Mouse (Mus musculus) myocyte (in vitro differentiated cells): ENCODE results near the gene Arglu1.

Source experiments
- MYOG ChIP-seq, 3 experiments: IDR thresholded peaks; one replicate each; pipeline ENCODE4 v1.6.1; 2011; ENCODE audit warnings: control low read depth in 2 of 3, low read depth in 2 of 3, mild to moderate bottlenecking in 2 of 3; ENCODE audit not compliant: insufficient read length in 2 of 3, control insufficient read depth in 1 of 3, insufficient read depth in 1 of 3
- POLR2A ChIP-seq: IDR thresholded peaks from one replicate; pipeline ENCODE4 v1.6.1; 2011; ENCODE audit warnings: low read depth, mild to moderate bottlenecking, control low read depth, moderate library complexity; ENCODE audit not compliant: insufficient read length
- SRF ChIP-seq: IDR thresholded peaks from one replicate; pipeline ENCODE4 v1.6.1; 2011; ENCODE audit warnings: low read depth; ENCODE audit not compliant: control insufficient read depth, insufficient read length

- TF ChIP-seq POLR2A (no peak), SRF (no peak), MYOG (IDR thresholded peaks at IDR 0.05; ENCODE audit: control insufficient read depth in 1 of 3, insufficient read depth in 1 of 3, insufficient read length in 2 of 3, low read depth in 2 of 3) (no peak)
Observed at GRCm38 (mm10) chr8:8700229-8700628, 9.9 kb upstream of the Arglu1 start.
